Mouse (Mus musculus): ENCODE data around the gene Tshz2.
"Not testable (repeated sequence)": the region's sequence is repeated elsewhere in the genome, so short reads cannot be mapped to it uniquely, and the experiment has no call there.

Gene Tshz2

GRCm38 (mm10) chr2:169632338-169633151, at the start of gene Tshz2:
Tshz2 (plus strand) TSS chr2:169633013.
- no peak for DNase-seq

GRCm38 (mm10) chr2:169583476-169583875, 49.3 kb upstream of the Tshz2 start:
- DNase-seq: no peak

GRCm38 (mm10) chr2:169584745-169585456, 47.9 kb upstream of the Tshz2 start:
- DNase-seq: no peak

GRCm38 (mm10) chr2:169585631-169586285, 47.1 kb upstream of the Tshz2 start:
- DNase-seq: no peak

GRCm38 (mm10) chr2:169586688-169587087, 46.1 kb upstream of the Tshz2 start:
- DNase-seq: no peak

- DNase-seq: not testable (repeated sequence)
Measured at GRCm38 (mm10) chr2:169587645-169588044, 45.2 kb upstream of the Tshz2 start, which contains the start of gene Gm11011. Gm11011 (minus strand) TSS chr2:169587745.

- no peak for DNase-seq
Measured at GRCm38 (mm10) chr2:169589697-169590096, 43.1 kb upstream of the Tshz2 start.

- DNase-seq: no peak
Measured at GRCm38 (mm10) chr2:169590412-169590811, 42.4 kb upstream of the Tshz2 start.

- DNase-seq: no peak
Measured at GRCm38 (mm10) chr2:169593742-169594141, 39.1 kb upstream of the Tshz2 start.

- no peak for DNase-seq
Measured at GRCm38 (mm10) chr2:169597357-169597756, 35.5 kb upstream of the Tshz2 start.

- no peak for DNase-seq
Measured at GRCm38 (mm10) chr2:169597971-169598370, 34.8 kb upstream of the Tshz2 start.

GRCm38 (mm10) chr2:169599591-169599990, 33.2 kb upstream of the Tshz2 start:
- DNase-seq: no peak

GRCm38 (mm10) chr2:169600163-169600562, 32.6 kb upstream of the Tshz2 start:
- DNase-seq: no peak

GRCm38 (mm10) chr2:169606901-169607678, 25.7 kb upstream of the Tshz2 start:
- DNase-seq: no peak

- no peak for DNase-seq
Measured at GRCm38 (mm10) chr2:169607787-169608186, 25.0 kb upstream of the Tshz2 start.

GRCm38 (mm10) chr2:169609956-169610355, 22.9 kb upstream of the Tshz2 start:
- DNase-seq: no peak

- no peak for DNase-seq
Measured at GRCm38 (mm10) chr2:169610882-169611281, 21.9 kb upstream of the Tshz2 start.

- DNase-seq: no peak
Measured at GRCm38 (mm10) chr2:169611557-169611956, 21.3 kb upstream of the Tshz2 start.

- no peak for DNase-seq
Measured at GRCm38 (mm10) chr2:169614683-169615082, 18.1 kb upstream of the Tshz2 start.

- no peak for DNase-seq
Measured at GRCm38 (mm10) chr2:169615998-169616397, 16.8 kb upstream of the Tshz2 start.

- no peak for DNase-seq
Measured at GRCm38 (mm10) chr2:169621201-169621710, 11.6 kb upstream of the Tshz2 start.

GRCm38 (mm10) chr2:169630070-169630469, 2.7 kb upstream of the Tshz2 start:
- no peak for DNase-seq

All from cerebellum, adult 18-20 months (tissue).